Mouse (Mus musculus) left cerebral cortex, adult 18-20 months (tissue): ENCODE measurements around the gene Gfra1. TPM values are rescaled to one million over a fixed set of nuclear protein-coding genes. Genes with fewer than 3 reads are reported as not detected.

Experiments used
- total RNA-seq, 2 experiments: library from RNA; stranded (reverse); gene quantifications; 2 replicates each; pipeline ENCODE4 v1.2.3; 2021

Gene Gfra1
- total RNA-seq, 2 experiments from 2014 or later = 30.8 to 36.6 TPM

Other genes with a start within 250 kb of the Gfra1 start
- gene Ccdc172, start 56.1 kb upstream of the Gfra1 start, total RNA-seq = not detected
- gene Pnlip, start 196.6 kb upstream of the Gfra1 start, total RNA-seq = 1 to 10 TPM; 1.2 to 2.7 TPM